Comparison of ENCODE assay signal across 12 mouse cellular contexts in the genomic region with DNA sequence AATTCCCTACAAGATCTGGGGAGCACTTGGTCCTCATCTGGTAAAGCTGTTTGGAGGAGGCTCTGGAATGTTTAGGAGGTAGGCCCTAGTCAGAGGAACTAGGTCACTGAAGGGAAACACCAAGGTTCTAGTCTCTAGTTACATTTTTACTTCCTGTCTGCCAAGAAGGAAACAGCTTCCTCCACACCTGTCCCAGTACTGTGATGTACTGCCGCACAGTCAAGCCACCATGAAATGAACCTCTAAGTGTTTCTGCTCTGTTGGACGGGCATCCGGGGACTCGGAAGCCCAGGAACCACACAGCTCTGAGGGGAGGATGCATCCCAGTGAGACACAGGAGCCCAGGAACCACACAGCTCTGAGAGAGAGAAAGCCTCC. TPM values are rescaled to one million over a fixed set of nuclear protein-coding genes. Genes with fewer than 3 reads are reported as not detected.
DNase-seq lines count a peak whose midpoint lies in the region; ATAC-seq and TF ChIP-seq lines count a peak whose summit lies in the region.
"Had no signal": no experiment of that assay in that cellular context is flagged by ENCODE, and none has a peak within 500 bp of the region (broad histone marks: within the 10 kb centered on the region; RNA-seq: fewer than 3 reads in every experiment).

No protein-coding gene starts in this region.

- TF ChIP-seq EP300 in stomach, postnatal 0 days (optimal IDR thresholded peaks at IDR 0.05) = no peak

- no peak for DNase-seq in kidney, postnatal 10 days
- DNase-seq in forebrain, embryonic 11.5 days (ENCODE audit: low spot score) = no peak
- no peak for DNase-seq in stomach, postnatal 0 days (ENCODE audit: low spot score)
- no peak for DNase-seq in heart, postnatal 4 days
- DNase-seq in liver = no peak
- DNase-seq in kidney, adult 9 months = no peak
- DNase-seq: adrenal gland, postnatal 25 days had no signal

- no peaks in the 10 kb centered on the region for H3K27me3 ChIP-seq in kidney, embryonic 14.5 days (ENCODE audit: control insufficient read depth, insufficient read depth, low read length)
- no peaks in the 10 kb centered on the region for H3K27me3 ChIP-seq in forebrain, embryonic 11.5 days (ENCODE audit: control insufficient read depth, insufficient read depth, low read length)
- no peaks in the 10 kb centered on the region for H3K27me3 ChIP-seq in stomach, postnatal 0 days (ENCODE audit: control insufficient read depth, insufficient read depth, low read length)

- no peaks in the 10 kb centered on the region for H3K36me3 ChIP-seq in kidney, embryonic 14.5 days (ENCODE audit: control insufficient read depth, insufficient read depth, low read length)
- no peaks in the 10 kb centered on the region for H3K36me3 ChIP-seq in forebrain, embryonic 11.5 days (ENCODE audit: control insufficient read depth, insufficient read depth, low read length)
- H3K36me3 ChIP-seq in stomach, postnatal 0 days (ENCODE audit: control insufficient read depth, insufficient read depth, low read length) = no peaks in the 10 kb centered on the region

- TF ChIP-seq CTCF in stomach, postnatal 0 days (IDR thresholded peaks at IDR 0.05; ENCODE audit: low read depth) = no peak

- no peaks in the 10 kb centered on the region for H3K9me3 ChIP-seq in kidney, embryonic 14.5 days (ENCODE audit: control insufficient read depth, low read length)
- H3K9me3 ChIP-seq in forebrain, embryonic 11.5 days (ENCODE audit: control insufficient read depth, low read length) = no peaks in the 10 kb centered on the region
- H3K9me3 ChIP-seq in stomach, postnatal 0 days (ENCODE audit: control insufficient read depth, low read length) = no peaks in the 10 kb centered on the region

- H3K4me2 ChIP-seq in kidney, embryonic 14.5 days (replicated peaks; ENCODE audit: low read depth, low read length) = no peak overlapping the region
- H3K4me2 ChIP-seq in forebrain, embryonic 11.5 days (ENCODE audit: low read depth, low read length, severe bottlenecking) = no peak overlapping the region
- H3K4me2 ChIP-seq in stomach, postnatal 0 days (replicated peaks; ENCODE audit: low read depth) = no peak overlapping the region

- peaks cover 22% of the 10 kb centered on the region; the same call in 1 of the 2 replicates for H3K4me1 ChIP-seq in kidney, embryonic 14.5 days (ENCODE audit: control insufficient read depth, insufficient read depth, low read length)
- H3K4me1 ChIP-seq in forebrain, embryonic 11.5 days (replicated peaks; ENCODE audit: control insufficient read depth, insufficient read depth, low read length) = peaks cover 22% of the 10 kb centered on the region
- H3K4me1 ChIP-seq in stomach, postnatal 0 days (replicated peaks; ENCODE audit: control insufficient read depth, insufficient read depth) = peaks cover 5% of the 10 kb centered on the region; the same call in 1 of the 2 replicates

- H3K4me3 ChIP-seq in kidney, embryonic 14.5 days (ENCODE audit: low read length) = no peak overlapping the region
- no peak overlapping the region for H3K4me3 ChIP-seq in forebrain, embryonic 11.5 days (ENCODE audit: low read depth, low read length)
- no peak overlapping the region for H3K4me3 ChIP-seq in stomach, postnatal 0 days (ENCODE audit: low read depth, low read length)
- H3K4me3 ChIP-seq: erythroblast, embryonic 14.5 days had no signal

- WGBS in kidney, embryonic 14.5 days = 23% methylated on average over 4 of the region's 4 CpGs
- WGBS in forebrain, embryonic 11.5 days = 76% methylated on average over 4 of the region's 4 CpGs
- WGBS in stomach, postnatal 0 days = 68% methylated on average over 4 of the region's 4 CpGs

- peak; percentile 13; the same call in 1 of the 2 replicates for ATAC-seq in kidney, embryonic 14.5 days (ENCODE audit: low FRiP score, low TSS enrichment)
- ATAC-seq in forebrain, embryonic 11.5 days (replicated peaks; ENCODE audit: low FRiP score) = peak; percentile 5; the same call in 1 of the 2 replicates
- ATAC-seq in inflammation-experienced regulatory T-cells, adult 6 months = peak; percentile 28
- no peak for ATAC-seq in stomach, postnatal 0 days (ENCODE audit: low FRiP score, low TSS enrichment)

- H3K9ac ChIP-seq in kidney, embryonic 14.5 days (ENCODE audit: low read depth, low read length) = no peak overlapping the region
- H3K9ac ChIP-seq in forebrain, embryonic 11.5 days (ENCODE audit: low read length) = peak overlapping the region; percentile 12; the same call in 1 of the 2 replicates
- no peak overlapping the region for H3K9ac ChIP-seq in stomach, postnatal 0 days (ENCODE audit: low read length)

- H3K27ac ChIP-seq in kidney, embryonic 14.5 days (ENCODE audit: low read depth, low read length) = peak overlapping the region; percentile 66; the same call in 1 of the 2 replicates
- H3K27ac ChIP-seq in forebrain, embryonic 11.5 days (ENCODE audit: low read depth, low read length) = peak overlapping the region; percentile 72
- H3K27ac ChIP-seq in stomach, postnatal 0 days (replicated peaks) = 0 out of 2 replicates have a peak overlapping the region, but pooled peaks have one; percentile 13

RNA-seq across cellular contexts. Expression of a gene that starts 0.4 kb away (rescaled TPM):
- polyA plus RNA-seq in kidney, embryonic 14.5 days (2014; fragmentation: Nextera tagmentation; extraction: Ambion mirVana) = 0.85 and 1.7 TPM in 2 replicates
- polyA plus RNA-seq in forebrain, embryonic 11.5 days (2014; fragmentation: Nextera tagmentation; extraction: Ambion mirVana) = 0.60 and 1.1 TPM in 2 replicates
- 1 to 10 TPM in 1 of 3 experiments, under 1 TPM in 2; 0.49 to 1.4 (median 0.60) TPM for polyA plus RNA-seq in inflammation-experienced regulatory T-cells, adult 6 months (2017; shearing (Covaris generic))
- 0.16 and 0.18 TPM in 2 replicates for polyA plus RNA-seq in stomach, postnatal 0 days (2015; fragmentation: Nextera tagmentation; extraction: Ambion mirVana)
- total RNA-seq in heart, postnatal 4 days (2021) = not detected
- polyA plus RNA-seq: C2C12; erythroblast, embryonic 14.5 days; small intestine, adult 2 months had no signal

RNA-seq across cellular contexts. Expression of a gene that starts 32.1 kb away (rescaled TPM):
- polyA plus RNA-seq in kidney, embryonic 14.5 days (2014; fragmentation: Nextera tagmentation; extraction: Ambion mirVana) = 0.07 TPM in 1 of 2 replicates, not detected in the other
- polyA plus RNA-seq in forebrain, embryonic 11.5 days (2014; fragmentation: Nextera tagmentation; extraction: Ambion mirVana) = not detected in 2 replicates
- 1 to 10 TPM; 2.3 to 5.7 (median 2.6) TPM for polyA plus RNA-seq in inflammation-experienced regulatory T-cells, adult 6 months (2017; shearing (Covaris generic))
- 0.08 and 0.16 TPM in 2 replicates for polyA plus RNA-seq in stomach, postnatal 0 days (2015; fragmentation: Nextera tagmentation; extraction: Ambion mirVana)
- total RNA-seq in heart, postnatal 4 days (2021) = not detected
- polyA plus RNA-seq: C2C12; erythroblast, embryonic 14.5 days had no signal

RNA-seq across cellular contexts. Expression of a gene that starts 34.6 kb away (rescaled TPM):
- 145 and 179 TPM in 2 replicates for polyA plus RNA-seq in kidney, embryonic 14.5 days (2014; fragmentation: Nextera tagmentation; extraction: Ambion mirVana)
- polyA plus RNA-seq in forebrain, embryonic 11.5 days (2014; fragmentation: Nextera tagmentation; extraction: Ambion mirVana) = 65.3 and 74.7 TPM in 2 replicates
- 100 to 1,000 TPM in 2 of 3 experiments, 10 to 100 TPM in 1; 93.4 to 125 (median 112) TPM for polyA plus RNA-seq in inflammation-experienced regulatory T-cells, adult 6 months (2017; shearing (Covaris generic))
- 134 and 147 TPM in 2 replicates for polyA plus RNA-seq in stomach, postnatal 0 days (2015; fragmentation: Nextera tagmentation; extraction: Ambion mirVana)
- 10 to 100 TPM; 91.3 to 91.5 TPM for total RNA-seq in heart, postnatal 4 days (2021)

Comparison
In these comparisons a context has a peak if more than half of its experiments do, and no peak if none do; other contexts are left out.
1. H3K27ac ChIP-seq: peak in every context shown above with its lines; median percentile 72 in forebrain, embryonic 11.5 days; 66 in kidney, embryonic 14.5 days; 13 in stomach, postnatal 0 days.